Mouse (Mus musculus): ENCODE results near the gene Hoxc12.

Gene Hoxc12

DNA sequence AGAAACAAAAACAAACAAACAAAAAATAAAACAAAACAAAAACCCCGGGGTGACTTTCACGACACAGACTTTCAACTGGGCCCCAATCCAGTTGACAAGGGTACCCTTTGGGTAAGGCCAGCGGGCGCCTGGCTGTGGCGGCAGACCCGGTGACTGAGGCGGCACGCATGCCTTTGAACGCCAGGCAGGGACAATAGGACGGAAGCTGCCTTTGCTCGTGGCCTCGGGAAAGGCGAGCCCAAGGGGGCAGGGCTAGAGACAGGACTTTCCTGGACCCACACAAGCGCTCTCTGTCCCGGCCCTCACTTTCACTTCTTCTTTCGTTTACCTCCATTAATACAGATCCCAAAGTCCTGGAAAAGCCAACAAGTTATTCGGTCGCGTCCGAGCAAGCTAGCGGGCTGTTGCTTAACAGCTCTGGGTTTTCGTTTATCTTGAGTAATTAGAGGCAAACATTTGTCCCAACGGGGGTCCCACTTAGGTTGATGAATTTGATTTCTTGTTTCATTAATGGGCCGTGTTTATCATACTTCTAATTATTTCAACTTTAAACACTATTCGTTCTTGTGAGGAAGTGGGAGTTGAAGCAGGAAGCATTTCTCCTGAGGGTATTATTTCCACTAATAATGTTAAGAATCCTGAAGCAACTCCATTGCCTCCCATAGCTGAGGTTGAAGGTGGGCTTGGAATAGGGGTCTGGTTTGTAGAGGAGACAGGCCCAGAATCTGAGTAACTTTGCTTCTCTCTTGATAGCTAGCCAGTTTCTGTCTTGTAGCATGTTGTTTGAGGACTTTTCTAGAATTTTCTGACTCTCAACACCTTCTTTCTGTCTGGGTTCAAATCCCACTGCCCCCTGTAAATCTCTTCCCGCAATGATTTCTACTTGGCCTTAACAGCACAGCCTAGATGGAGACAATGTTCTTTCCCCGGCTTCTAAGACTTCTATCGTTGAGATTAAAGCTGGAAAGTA lies 27.4 kb downstream of the Hoxc12 start:
- DNase-seq (ENCODE audit: low read depth, low spot score) = no peak

DNA sequence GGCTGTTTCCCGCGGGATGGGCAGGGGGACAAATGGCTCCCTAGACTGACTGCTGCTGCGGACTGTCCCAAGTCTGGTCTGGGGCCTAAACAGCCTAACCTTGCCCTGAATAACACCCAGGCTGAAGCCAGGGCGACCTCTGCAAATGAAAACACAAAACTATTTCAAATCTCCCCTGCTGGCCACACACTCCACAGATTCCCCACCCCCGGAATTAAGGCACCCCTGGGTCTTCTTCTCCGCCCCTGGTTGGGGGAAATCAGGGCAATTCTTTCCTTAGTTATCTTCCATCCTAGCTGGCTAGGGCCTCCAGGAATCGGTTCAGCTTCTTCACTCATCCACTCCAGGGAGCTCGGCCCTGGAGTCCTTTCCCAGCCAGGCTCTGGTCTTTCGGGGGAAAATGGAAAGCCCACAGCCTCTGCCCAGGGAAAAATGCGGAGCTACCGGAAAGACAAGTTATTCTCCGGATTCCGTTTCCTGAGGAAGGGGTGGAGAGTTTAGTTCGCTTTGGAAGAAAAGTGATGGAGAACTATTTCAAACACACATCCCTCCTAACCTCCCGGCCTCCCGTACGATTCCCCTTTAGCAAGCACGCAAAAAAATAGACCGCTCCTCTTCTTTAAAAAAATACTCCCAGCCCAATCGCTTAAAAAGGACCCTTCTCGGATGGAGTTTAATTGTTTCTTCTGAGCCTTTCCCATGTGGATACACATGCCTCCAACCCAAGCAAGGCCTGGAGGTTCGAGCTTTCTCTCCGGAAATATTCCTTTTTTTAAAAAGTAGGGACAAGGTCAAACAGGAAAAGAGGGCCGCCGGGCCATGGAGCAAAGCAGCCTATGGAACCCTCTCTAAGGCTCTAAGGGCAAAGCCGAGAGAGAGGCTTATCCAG lies 28.7 kb downstream of the Hoxc12 start:
- no peak for DNase-seq (ENCODE audit: low read depth, low spot score)

DNA sequence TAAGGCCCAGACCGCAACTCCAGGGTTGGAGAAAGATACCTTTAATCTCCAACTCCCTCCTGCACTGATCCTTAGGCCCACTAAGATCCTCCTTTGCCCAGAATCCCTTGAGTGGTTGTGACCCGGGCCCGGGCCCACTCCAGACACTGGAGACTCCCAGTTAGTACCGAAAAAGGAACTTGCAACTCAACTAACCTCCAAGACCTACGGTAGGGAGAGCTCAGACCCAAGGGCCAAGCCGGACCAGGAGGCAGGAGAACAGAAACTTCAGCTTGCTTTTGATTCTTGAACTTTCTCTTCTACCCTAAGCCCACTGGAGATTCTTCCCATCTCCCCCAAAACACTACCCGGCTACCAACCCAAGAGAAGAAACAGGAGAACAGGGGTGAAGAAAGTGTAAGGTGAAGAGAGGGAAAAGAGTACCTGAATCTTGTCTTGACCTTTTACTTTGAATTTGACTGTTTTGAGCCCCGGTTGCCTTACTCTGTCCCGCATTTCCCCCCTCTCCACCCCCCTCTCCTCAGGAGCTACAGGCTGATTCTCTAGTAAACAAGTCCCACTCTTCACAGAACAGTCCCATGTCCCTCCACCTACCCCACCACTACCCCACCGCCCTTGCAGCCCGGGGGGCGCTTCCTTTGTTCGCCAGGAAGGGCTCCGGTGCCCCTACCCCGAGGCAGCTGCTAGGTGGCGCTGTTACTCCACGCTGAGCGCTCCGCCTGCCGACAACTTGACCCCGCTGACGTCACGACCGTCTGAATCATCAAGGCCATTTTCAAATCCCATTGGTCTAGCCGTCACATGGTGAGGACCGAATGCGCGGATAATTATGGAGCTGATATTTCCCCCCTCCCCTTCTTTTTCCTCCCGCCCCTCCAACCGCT lies 29.6 kb downstream of the Hoxc12 start:
- peak; percentile 93 for DNase-seq (ENCODE audit: low read depth, low spot score)

DNA sequence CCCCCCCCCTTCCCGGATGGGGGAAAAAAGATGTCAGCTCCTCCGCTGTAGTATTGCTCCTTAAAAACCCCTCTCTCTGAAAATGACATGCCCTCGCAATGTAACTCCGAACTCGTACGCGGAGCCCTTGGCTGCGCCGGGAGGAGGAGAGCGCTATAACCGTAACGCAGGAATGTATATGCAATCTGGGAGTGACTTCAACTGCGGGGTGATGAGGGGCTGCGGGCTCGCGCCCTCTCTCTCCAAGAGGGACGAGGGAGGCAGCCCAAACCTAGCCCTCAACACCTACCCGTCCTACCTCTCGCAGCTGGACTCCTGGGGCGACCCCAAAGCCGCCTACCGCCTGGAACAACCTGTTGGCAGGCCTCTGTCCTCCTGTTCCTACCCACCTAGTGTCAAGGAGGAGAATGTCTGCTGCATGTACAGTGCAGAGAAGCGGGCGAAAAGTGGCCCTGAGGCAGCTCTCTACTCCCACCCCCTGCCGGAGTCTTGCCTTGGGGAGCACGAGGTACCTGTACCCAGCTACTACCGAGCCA lies 30.3 kb downstream of the Hoxc12 start, which contains the start of gene Hoxc10:
TSS of gene Hoxc10 (plus strand) at position 21 of the 536 bp plus-strand sequence.
- DNase-seq (ENCODE audit: low read depth, low spot score) = peak; percentile 50

DNA sequence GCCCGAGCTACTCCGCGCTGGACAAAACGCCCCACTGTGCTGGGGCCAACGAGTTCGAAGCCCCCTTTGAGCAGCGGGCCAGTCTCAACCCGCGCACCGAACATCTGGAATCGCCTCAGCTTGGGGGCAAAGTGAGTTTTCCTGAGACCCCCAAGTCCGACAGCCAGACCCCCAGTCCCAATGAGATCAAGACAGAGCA lies 30.7 kb downstream of the Hoxc12 start, which contains the start of gene Hoxc5:
TSS of gene Hoxc5 (plus strand) at position 132 of the 199 bp plus-strand sequence.
- DNase-seq (ENCODE audit: low read depth, low spot score) = no peak

DNA sequence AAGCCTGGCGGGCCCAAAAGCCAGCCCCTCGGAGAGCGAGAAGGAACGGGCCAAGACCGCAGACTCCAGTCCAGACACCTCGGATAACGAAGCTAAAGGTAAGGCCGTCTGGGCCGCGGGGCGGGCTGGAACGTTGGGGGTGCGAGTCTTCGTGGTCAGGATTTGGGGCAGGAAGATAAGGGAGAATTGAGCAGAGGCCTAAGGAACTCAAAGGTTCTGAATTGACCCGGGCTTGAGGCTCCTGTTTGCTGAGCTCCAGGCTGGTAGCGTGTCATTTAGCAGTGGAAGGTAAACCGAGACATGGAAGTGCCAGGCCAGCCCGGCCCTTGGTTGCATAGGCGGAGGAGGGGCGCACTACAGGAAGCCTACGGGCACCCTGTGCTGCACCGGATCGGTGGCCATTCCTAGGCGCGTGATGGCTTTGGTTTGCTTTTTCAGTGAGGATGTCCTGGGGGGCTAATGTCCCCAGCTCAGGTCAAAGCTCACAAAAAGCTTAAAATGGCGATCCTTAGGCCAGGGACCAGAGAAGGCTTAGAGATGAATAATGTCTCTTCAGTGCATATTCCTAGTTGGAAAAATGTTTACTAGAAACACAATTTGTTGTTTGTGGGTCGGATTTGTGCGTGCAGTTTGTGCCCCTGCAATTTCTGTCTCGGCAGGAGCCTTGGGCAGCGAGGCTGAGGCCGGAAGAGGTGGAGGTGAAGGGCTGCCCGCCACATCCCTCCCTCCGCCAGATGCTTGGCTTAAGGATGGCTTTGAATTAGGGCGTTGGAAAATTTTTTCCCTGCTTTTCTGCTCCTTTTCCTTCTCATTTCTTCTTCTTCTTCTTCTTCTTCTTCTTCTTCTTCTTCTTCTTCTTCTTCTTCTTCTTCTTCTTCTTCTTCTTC lies 31.2 kb downstream of the Hoxc12 start:
- no peak for DNase-seq (ENCODE audit: low read depth, low spot score)

DNA sequence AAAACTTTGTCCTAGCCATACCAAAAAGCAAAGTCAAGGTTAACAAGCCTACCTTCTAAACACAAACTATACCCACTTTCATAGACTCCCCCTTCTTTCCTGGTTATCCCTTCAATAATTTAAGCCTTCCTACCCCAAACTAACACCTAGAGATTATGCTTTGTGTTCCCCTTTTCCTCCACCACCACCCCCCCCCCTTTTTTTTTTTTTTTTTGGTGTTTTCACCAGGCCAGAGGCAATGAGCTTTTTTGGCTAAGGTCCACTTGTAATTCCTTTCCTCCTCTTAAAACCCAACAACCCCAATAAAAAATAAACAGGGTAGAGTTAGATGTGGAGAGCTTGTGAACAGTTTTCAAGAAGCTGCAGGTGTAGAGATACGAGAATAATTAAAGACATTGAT lies 32.7 kb downstream of the Hoxc12 start:
- no peak for DNase-seq (ENCODE audit: low read depth, low spot score)

DNA sequence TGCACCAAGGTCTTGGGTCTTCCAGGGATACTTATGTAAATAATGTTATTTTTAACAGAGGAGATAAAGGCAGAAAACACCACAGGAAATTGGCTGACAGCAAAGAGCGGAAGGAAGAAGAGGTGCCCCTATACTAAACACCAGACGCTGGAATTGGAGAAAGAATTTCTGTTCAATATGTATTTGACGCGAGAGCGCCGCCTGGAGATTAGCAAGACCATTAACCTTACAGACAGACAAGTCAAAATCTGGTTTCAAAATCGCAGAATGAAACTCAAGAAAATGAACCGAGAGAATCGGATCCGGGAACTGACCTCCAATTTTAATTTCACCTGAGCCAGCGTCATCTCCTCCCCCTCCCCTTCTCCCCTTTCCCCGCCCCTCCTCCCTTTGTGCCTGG lies 34.2 kb downstream of the Hoxc12 start:
- no peak for DNase-seq (ENCODE audit: low read depth, low spot score)

DNA sequence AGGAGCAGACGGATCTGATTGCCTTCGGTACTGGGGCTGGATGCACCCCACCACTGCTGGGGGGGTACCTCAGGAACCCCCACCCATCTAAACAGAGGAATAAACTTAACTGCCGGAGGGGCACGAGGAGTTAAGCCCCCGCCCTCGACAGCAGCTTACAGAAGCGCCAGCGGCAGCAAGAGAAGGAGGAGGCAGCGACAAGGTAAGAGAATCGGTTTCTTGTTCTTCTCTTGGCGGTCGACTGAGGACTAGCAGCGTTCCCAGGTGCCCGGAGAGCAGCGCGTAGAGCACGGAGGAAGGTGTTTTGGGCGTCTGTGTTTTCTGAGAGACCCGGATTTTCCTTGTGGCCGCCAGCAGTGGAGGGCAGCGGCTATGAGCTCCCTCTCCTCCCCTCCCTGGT lies 35.7 kb downstream of the Hoxc12 start:
- DNase-seq (ENCODE audit: low read depth, low spot score) = no peak

DNA sequence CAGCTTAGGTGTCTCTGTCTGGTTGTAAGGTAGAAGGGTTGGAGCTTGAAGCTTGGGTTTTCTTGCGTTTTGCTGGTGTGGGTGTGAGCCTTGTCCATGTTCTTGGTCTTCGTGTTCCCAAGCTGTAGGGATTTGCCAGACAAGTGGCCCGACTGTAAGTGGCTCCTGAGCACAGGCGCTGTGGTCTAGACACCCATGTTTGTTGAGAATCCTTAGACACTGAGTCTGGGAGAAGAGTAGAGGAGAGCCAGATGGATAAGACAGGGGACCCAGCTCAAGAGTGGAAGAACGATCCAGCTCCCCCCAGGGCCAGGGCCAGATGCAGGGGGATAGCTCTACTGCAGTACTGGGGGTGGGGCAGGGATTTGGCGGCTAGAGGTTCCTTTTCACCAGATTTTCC lies 36.2 kb downstream of the Hoxc12 start:
- DNase-seq (ENCODE audit: low read depth, low spot score) = no peak

DNA sequence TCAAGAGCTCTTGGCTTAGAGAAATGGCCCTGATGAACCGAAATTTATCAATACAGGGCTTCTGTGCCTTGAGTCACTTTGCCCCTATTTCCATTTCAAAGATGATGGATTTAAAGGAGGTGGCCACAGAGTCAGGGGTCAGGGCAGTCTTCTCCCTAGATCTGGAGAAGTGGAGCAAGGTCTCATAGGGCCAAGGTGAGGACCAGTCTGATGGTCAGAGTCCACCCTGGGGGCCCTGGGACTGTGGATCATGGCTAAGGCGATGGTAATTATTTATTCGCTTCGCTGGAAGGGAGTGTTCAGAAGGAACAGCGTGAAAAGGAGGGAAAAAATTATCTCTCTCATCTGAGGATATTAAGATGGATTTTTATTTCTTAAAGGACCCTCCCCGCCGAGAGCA lies 38.5 kb downstream of the Hoxc12 start:
- DNase-seq (ENCODE audit: low read depth, low spot score) = no peak

DNA sequence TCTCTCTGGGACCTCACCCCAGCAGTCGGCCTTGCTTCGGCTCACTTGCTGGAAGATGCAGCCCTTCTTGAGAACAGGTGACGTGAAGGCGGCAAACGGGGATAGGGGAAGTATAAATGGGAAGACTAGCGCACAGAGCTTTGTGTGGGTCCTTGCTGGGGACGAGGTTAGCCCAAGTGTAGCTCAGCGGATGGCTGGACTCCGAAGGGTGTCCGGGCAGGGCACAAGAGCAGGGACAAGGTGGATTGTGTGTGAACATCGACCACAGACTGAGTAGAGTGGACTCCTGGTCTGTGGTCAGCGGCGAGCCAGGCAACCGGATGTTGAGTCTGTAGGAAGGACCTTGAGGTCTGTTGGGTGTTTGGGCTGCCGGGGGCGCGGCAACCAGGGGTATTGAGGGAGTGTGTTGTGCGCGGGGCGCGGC lies 39.1 kb downstream of the Hoxc12 start:
- DNase-seq (ENCODE audit: low read depth, low spot score) = peak; percentile 60

DNA sequence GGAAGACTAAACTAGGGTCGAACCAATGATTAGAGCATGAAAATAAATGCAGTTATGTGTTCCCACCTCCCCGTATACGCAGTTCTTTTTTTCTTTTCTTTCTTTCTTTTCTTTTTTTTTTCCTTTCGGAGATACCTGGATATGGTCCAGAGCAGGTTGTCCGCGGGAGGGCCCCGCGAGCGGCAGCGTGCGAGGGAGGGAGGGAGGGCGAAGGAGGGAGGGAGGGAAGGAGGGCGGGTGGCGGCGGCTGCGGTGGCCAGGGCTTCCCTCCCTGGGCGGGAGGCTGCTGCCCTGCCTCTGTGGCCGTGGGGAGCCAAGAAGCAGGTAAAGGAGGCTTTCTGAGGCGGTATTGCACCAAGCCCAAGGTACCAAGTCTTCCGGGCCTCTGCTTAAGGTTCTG lies 39.6 kb downstream of the Hoxc12 start, which contains the start of gene Hoxc9:
TSS of gene Hoxc9 (plus strand) at position 269 of the 400 bp plus-strand sequence.
- DNase-seq (ENCODE audit: low read depth, low spot score) = no peak

DNA sequence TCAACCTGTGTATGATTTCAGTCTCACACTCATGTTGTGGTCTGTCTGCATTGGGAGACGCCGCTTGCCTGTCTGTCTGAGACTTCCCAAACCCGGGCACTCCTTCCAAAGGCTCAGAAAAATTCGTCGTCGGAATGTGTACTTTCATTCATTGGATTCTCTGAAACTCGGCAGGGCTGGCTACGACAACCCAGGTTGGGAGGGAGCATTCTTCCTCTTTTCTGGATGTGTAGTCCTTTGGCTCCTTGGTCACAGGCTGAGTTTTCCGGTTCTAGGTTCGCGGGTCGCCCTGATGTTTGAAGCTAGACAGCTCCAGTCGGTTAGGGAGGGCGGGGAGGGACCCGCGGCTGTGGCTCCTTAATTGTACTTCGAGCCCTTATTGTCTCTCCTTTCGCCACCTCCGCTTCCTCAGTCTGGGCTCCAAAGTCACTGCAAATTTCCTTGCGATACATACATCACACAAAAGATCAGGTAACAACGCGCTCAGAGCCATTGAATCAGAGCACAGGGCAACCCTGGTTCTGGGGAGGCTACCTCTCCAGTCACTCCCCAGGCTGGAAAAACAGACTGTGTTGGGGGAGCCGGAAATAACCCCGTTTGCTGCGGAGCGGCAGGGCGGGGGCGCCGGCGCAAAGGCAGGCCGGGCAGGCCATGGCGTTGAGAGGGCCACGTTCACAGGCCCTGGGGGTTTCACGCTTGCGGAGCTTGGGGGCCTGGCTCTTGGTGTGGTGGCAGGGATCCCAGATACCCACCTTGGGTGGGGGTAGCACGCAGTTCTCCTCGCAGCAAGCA lies 40.3 kb downstream of the Hoxc12 start:
- DNase-seq (ENCODE audit: low read depth, low spot score) = peak; percentile 66

DNA sequence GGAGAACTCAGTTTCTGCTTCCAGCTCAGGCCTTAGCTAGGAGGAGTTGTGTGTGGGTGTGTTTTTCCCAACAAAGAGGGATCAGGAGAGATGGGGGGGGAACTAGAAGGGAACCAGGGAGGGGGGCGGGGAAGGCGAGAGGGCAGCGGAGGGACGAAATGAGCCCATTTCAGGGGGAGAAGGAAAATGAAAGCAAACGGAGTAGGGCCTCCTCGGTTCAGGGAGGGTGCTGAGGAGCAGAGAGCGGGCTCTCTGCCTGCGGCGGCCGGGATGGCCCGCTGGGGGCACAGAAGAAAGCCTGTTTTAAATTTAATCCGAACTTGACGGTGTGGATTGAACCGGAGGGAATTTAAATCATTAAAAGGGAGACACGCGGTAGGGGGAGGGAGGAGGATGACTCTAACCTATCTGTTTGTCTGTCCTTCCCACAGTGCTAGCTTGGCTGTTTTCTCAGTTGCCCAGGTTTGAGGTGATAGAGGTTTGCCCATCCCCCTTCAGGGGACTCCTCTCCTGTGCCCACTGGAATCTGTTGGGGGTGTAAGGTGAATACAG lies 40.9 kb downstream of the Hoxc12 start:
- DNase-seq (ENCODE audit: low read depth, low spot score) = no peak

DNA sequence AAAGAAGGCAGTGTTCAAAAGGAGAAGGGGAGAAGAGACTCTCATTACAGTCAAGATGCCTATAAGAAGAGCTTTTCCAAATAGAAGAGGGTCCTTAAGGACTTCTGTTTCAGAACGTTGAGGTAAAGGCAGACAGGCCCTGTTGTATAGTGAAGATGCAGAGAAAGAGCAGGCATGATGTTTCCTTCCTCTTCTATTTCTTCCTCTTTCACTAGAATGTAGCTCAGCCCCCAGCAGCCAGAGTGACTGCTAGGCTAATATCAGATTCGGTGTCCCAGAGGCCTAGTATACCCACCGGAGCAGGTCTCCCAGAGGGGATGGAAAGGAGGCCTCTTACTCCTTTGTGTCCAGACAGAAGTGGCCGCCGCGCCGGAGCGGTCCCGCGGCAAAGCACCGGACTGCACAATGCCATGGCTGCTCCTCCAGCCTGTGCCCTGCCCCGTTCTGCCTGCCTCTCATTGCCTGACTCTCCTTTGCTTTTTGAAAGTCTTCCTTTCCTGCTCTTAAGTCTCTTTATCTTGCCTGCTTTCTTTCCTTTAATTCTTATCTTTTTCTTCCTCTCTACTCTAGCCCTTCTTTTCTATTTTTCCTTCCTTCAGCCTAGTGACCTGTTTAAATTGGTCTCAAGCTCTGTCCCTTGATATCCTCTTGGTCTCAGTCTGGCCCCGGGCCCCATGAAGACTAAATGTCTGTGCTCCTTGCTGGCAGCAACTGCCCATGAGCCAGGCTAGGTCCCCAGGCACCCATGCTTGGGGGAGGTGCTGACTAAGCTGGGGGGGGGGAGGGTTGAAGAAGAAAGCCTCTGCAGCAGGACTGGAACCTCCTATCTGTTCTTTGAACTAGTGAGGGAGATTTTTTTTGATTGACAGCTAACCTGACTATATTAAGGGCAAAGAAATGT lies 42.3 kb downstream of the Hoxc12 start:
- DNase-seq (ENCODE audit: low read depth, low spot score) = no peak

DNA sequence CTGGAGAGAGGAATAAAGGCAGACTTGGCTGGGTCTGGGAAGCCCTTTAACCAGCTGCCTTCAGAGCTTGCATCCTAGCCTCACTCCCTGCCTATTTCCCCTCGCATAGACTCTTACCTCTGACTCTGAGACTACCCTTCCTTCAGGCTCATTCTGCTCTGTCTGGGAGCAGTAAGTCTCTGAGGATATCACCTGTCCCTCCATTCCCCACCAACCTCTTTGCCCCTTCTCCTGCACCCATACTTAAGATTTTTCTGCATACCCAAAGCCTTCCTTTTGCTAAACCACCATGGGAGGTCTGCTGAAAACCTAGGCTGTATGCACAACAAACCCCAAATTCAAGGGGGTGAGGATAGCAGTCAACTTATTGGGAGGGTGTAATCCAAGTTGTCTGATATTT lies 43.4 kb downstream of the Hoxc12 start:
- DNase-seq (ENCODE audit: low read depth, low spot score) = no peak

DNA sequence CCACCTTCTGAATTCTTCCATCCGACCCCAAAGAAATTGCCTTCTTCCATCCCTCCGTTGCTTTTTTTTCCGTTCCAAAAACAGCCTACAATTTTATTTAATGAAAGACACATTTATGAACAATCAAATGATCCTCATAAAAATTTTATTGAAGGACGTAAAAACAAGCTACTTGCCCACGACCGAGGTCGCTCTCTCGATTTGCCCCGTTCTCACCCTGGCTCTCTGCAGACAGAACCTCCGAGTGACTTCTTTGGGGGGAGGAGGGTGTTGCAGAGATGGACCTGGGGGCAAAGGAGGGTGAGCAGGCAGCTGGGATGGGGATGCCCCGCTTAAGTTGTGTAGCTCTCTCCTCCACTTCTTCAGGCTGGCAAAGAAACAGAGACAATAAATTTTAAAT lies 43.8 kb downstream of the Hoxc12 start:
- DNase-seq (ENCODE audit: low read depth, low spot score) = no peak
